Mouse (Mus musculus) midbrain, embryonic 14.5 days (tissue): ENCODE measurements around the gene Plcxd2. TPM values are rescaled to one million over a fixed set of nuclear protein-coding genes. Genes with fewer than 3 reads are reported as not detected.

ENCODE experiments used
- ATAC-seq: fragments of 200-750 bp; cut with Nextera tagmentation; 2 replicates; pipeline ENCODE4 v1.8.0; 2017; ENCODE audit warnings: moderate number of reproducible peaks, moderate library complexity; ENCODE audit not compliant: low FRiP score, low TSS enrichment
- DNase-seq: peaks from one replicate; pipeline ENCODE4 v3.0.0-alpha.2; 2015
- H3K27ac ChIP-seq: fragments of 300-500 bp; sonication (generic); replicated peaks from 2 replicates; pipeline ENCODE4 v1.5.1; 2014; ENCODE audit warnings: mild to moderate bottlenecking, low read depth, low read length, moderate library complexity
- H3K27me3 ChIP-seq: fragments of 300-500 bp; sonication (generic); 2 replicates; pipeline ENCODE4 v1.6.1; 2014; ENCODE audit warnings: low read length, control low read depth, mixed read lengths; ENCODE audit not compliant: control insufficient read depth, insufficient read depth
- H3K36me3 ChIP-seq: fragments of 300-500 bp; sonication (generic); 2 replicates; pipeline ENCODE4 v1.6.1; 2014; ENCODE audit warnings: low read length, control low read depth; ENCODE audit not compliant: control insufficient read depth, insufficient read depth
- H3K4me1 ChIP-seq: fragments of 300-500 bp; sonication (generic); 2 replicates; pipeline ENCODE4 v1.6.1; 2014; ENCODE audit warnings: mild to moderate bottlenecking, antibody characterized with exemption, low read length, control low read depth; ENCODE audit not compliant: control insufficient read depth, insufficient read depth
- H3K4me2 ChIP-seq: fragments of 300-500 bp; sonication (generic); 2 replicates; pipeline ENCODE4 v1.6.1; 2014; ENCODE audit warnings: mild to moderate bottlenecking, low read length, moderate library complexity
- H3K4me3 ChIP-seq: fragments of 300-500 bp; sonication (generic); replicated peaks from 2 replicates; pipeline ENCODE4 v1.5.1; 2014; ENCODE audit warnings: low read depth, low read length
- H3K9ac ChIP-seq: fragments of 300-500 bp; sonication (generic); replicated peaks from 2 replicates; pipeline ENCODE4 v1.6.1; 2014; ENCODE audit warnings: mild to moderate bottlenecking, low read length, moderate library complexity
- H3K9me3 ChIP-seq: fragments of 300-500 bp; sonication (generic); 2 replicates; pipeline ENCODE4 v1.6.1; 2016; ENCODE audit warnings: low read length, control low read depth, mixed read lengths; ENCODE audit not compliant: control insufficient read depth
- WGBS: fragments of 180-500 bp; shearing (Covaris S2); extraction: QIAGEN DNeasy Blood & Tissue Kit; methylation state at CpG from one replicate; pipeline ENCODE4 v1.1.7; 2014; 5-methylcytosine and 5-hydroxymethylcytosine counted together
- polyA plus RNA-seq: library from polyadenylated mRNA; unstranded; fragments of >200 nt; fragmentation: Nextera tagmentation; extraction: Ambion mirVana; gene quantifications from 2 replicates; pipeline ENCODE4 v1.2.1, GENCODE M21; 2014

Plcxd2 gene
- polyA plus RNA-seq, 1 experiment from 2014 or later, result 8.7 TPM

GRCm38 (mm10) chr16:45923731-45924424, 86.1 kb downstream of the Plcxd2 start:
- no peak overlapping the region for H3K4me2 ChIP-seq
- H3K9ac ChIP-seq, result no peak overlapping the region
- no peaks in the 10 kb centered on the region for H3K36me3 ChIP-seq
- 89% methylated on average over 6 of the region's 6 CpGs for WGBS
- H3K4me1 ChIP-seq, result no peaks in the 10 kb centered on the region
- H3K4me3 ChIP-seq, result no peak overlapping the region
- DNase-seq (no peak), ATAC-seq (no peak)
- H3K27ac ChIP-seq, result no peak overlapping the region
- H3K9me3 ChIP-seq, result no peaks in the 10 kb centered on the region
- H3K27me3 ChIP-seq, result no peaks in the 10 kb centered on the region

GRCm38 (mm10) chr16:45922546-45923229, 87.3 kb downstream of the Plcxd2 start:
- no peaks in the 10 kb centered on the region for H3K27me3 ChIP-seq
- no peaks in the 10 kb centered on the region for H3K4me1 ChIP-seq
- no peak overlapping the region for H3K4me2 ChIP-seq
- no peaks in the 10 kb centered on the region for H3K36me3 ChIP-seq
- ATAC-seq (no peak), DNase-seq (no peak)
- H3K27ac ChIP-seq, result no peak overlapping the region
- H3K4me3 ChIP-seq, result no peak overlapping the region
- WGBS, result 84% methylated on average over 8 of the region's 8 CpGs
- H3K9ac ChIP-seq, result no peak overlapping the region
- H3K9me3 ChIP-seq, result no peaks in the 10 kb centered on the region

DNA sequence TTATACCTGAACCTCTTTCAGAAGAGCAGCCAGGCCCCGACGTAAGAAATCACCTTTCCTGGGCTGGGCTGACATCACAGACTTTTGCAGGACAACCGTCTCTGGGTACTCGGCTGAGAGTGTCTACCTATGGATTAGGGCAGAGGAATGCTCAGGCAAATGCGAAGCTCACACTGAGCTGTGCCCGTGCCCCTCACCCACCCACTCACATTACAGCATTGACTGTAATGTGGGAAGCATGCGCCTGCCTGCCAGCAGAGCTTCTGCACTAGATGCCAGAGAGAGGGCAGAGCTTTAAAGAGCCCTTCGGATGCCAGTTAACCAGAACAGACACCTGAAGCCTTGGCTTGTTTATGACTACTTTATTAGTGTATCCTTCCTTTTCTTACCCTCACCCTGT, 90.4 kb downstream of the Plcxd2 start:
- WGBS, result 83% methylated on average over 8 of the region's 8 CpGs
- no peak for DNase-seq
- H3K9me3 ChIP-seq, result no peaks in the 10 kb centered on the region
- H3K4me2 ChIP-seq, result no peak overlapping the region
- ATAC-seq, result no peak
- no peak overlapping the region for H3K9ac ChIP-seq
- H3K36me3 ChIP-seq, result no peaks in the 10 kb centered on the region
- no peaks in the 10 kb centered on the region for H3K27me3 ChIP-seq
- H3K4me1 ChIP-seq, result no peaks in the 10 kb centered on the region
- no peak overlapping the region for H3K4me3 ChIP-seq
- H3K27ac ChIP-seq, result no peak overlapping the region

Other genes starting within 250 kb of the Plcxd2 start
- gene Phldb2, start 56.6 kb downstream of the Plcxd2 start, polyA plus RNA-seq, result 4.0 and 6.4 TPM in 2 replicates
- 0.12 and 0.13 TPM in 2 replicates for gene Cd96, start 110.0 kb upstream of the Plcxd2 start, polyA plus RNA-seq
- gene Gm4737, start 144.9 kb upstream of the Plcxd2 start, polyA plus RNA-seq, result 2.0 and 2.4 TPM in 2 replicates